Mouse (Mus musculus) brain, embryonic 14.5 days (tissue): ENCODE data around the gene Hoxc11.

Experiments used
- CTCF ChIP-seq: fragments of 200-500 bp; IDR thresholded peaks from 2 replicates; pipeline ENCODE4 v1.5.1; 2012; ENCODE audit warnings: inconsistent platforms, mild to moderate bottlenecking, moderate library complexity, borderline replicate concordance; ENCODE audit not compliant: insufficient read depth, insufficient read length; ENCODE audit errors: extremely low read depth
- POLR2A ChIP-seq: fragments of 200-500 bp; IDR thresholded peaks from 2 replicates; pipeline ENCODE4 v1.6.1; 2012; ENCODE audit warnings: mild to moderate bottlenecking, inconsistent platforms, borderline replicate concordance; ENCODE audit not compliant: poor library complexity, insufficient read depth, insufficient read length, severe bottlenecking; ENCODE audit errors: extremely low read depth

- TF ChIP-seq CTCF (no peak), POLR2A (no peak)
Observed at GRCm38 (mm10) chr15:102976631-102977422, 22.6 kb downstream of the Hoxc11 start.
